Mouse (Mus musculus): ENCODE data around the gene Tax1bp3.

Tax1bp3 gene

GRCm38 (mm10) chr11:73228881-73229280 is 52.0 kb downstream of the Tax1bp3 start:
- no peak for DNase-seq (ENCODE audit: low spot score in 2 of 2)

- no peak for DNase-seq (ENCODE audit: low spot score in 2 of 2)
These were observed 53.2 kb downstream of the Tax1bp3 start for GRCm38 (mm10) chr11:73230081-73230480.

GRCm38 (mm10) chr11:73232513-73232912 is 55.6 kb downstream of the Tax1bp3 start:
- DNase-seq (ENCODE audit: low spot score in 2 of 2): no peak
